Mouse (Mus musculus) liver, embryonic 11.5 days (tissue): Measurements from ENCODE around the gene Gm47791. TPM values are rescaled to one million over a fixed set of nuclear protein-coding genes. Genes with fewer than 3 reads are reported as not detected.

Experiments used
- ATAC-seq: fragments of 200-750 bp; cut with Nextera tagmentation; replicated peaks from 2 replicates; pipeline ENCODE4 v1.8.0; 2017; ENCODE audit warnings: moderate number of reproducible peaks, mild to moderate bottlenecking, moderate TSS enrichment, moderate library complexity; ENCODE audit not compliant: low FRiP score
- DNase-seq: peaks from one replicate; pipeline ENCODE4 v3.0.0-alpha.2; 2017; ENCODE audit warnings: low spot score
- H3K27ac ChIP-seq: fragments of 300-500 bp; sonication (generic); 2 replicates; pipeline ENCODE4 v1.5.1; 2014; ENCODE audit warnings: mild to moderate bottlenecking, low read depth, low read length, control low read depth
- H3K27me3 ChIP-seq: fragments of 300-500 bp; sonication (generic); replicated peaks from 2 replicates; pipeline ENCODE4 v1.6.1; 2014; ENCODE audit warnings: low read length, mixed read lengths; ENCODE audit not compliant: control insufficient read depth, insufficient read depth
- H3K36me3 ChIP-seq: fragments of 300-500 bp; sonication (generic); 2 replicates; pipeline ENCODE4 v1.6.1; 2014; ENCODE audit warnings: mild to moderate bottlenecking, low read length, moderate library complexity, mixed read lengths; ENCODE audit not compliant: control insufficient read depth, insufficient read depth
- H3K4me1 ChIP-seq: fragments of 300-500 bp; sonication (generic); replicated peaks from 2 replicates; pipeline ENCODE4 v1.6.1; 2014; ENCODE audit warnings: low read length, mixed read lengths; ENCODE audit not compliant: control insufficient read depth, insufficient read depth
- H3K4me2 ChIP-seq: fragments of 300-500 bp; sonication (generic); 2 replicates; pipeline ENCODE4 v1.6.1; 2014; ENCODE audit warnings: mild to moderate bottlenecking, control low read depth, moderate library complexity
- H3K4me3 ChIP-seq: fragments of 300-500 bp; sonication (generic); 2 replicates; pipeline ENCODE4 v1.5.1; 2014; ENCODE audit warnings: low read depth, low read length, control low read depth
- H3K9ac ChIP-seq: fragments of 300-500 bp; sonication (generic); 2 replicates; pipeline ENCODE4 v1.6.1; 2014; ENCODE audit warnings: low read depth, low read length, control low read depth
- H3K9me3 ChIP-seq: fragments of 300-500 bp; sonication (generic); 2 replicates; pipeline ENCODE4 v1.6.1; 2016; ENCODE audit warnings: low read length, inconsistent platforms, mixed read lengths; ENCODE audit not compliant: control insufficient read depth
- WGBS: fragments of 180-500 bp; shearing (Covaris S2); extraction: QIAGEN DNeasy Blood & Tissue Kit; methylation state at CpG from one replicate; pipeline ENCODE4 v1.1.7; 2014; 5-methylcytosine and 5-hydroxymethylcytosine counted together
- polyA plus RNA-seq: library from polyadenylated mRNA; unstranded; fragments of >200 nt; fragmentation: Nextera tagmentation; extraction: Ambion mirVana; gene quantifications from 2 replicates; pipeline ENCODE4 v1.2.1, GENCODE M21; 2014

Gm47791 gene
- polyA plus RNA-seq, 1 experiment from 2014 or later: not detected

DNA sequence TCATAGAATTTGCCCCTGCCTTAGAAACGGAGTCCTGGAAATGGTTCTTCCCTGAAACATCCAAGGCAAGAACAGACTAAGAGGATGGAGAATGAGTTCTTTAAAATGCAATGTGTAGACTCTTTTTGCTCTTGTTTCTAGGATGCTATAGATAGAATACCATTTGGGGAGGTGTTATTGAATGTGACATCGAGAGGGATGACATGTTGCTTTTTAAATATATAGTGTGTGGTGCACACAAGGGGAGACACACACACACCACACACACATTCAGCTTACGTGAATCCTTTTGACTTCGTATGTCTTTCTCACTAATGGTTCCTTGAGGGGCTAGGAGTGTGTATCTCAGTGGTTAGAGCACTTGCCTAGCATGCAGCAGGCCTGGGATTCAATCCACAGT lies 4.2 kb upstream of the Gm47791 start:
- no peak for DNase-seq
- no peak overlapping the region for H3K27ac ChIP-seq
- no peak for ATAC-seq
- no peaks in the 10 kb centered on the region for H3K27me3 ChIP-seq
- no peaks in the 10 kb centered on the region for H3K36me3 ChIP-seq
- H3K9ac ChIP-seq: no peak overlapping the region
- H3K4me1 ChIP-seq: no peaks in the 10 kb centered on the region
- H3K4me3 ChIP-seq: no peak overlapping the region
- H3K9me3 ChIP-seq: no peaks in the 10 kb centered on the region
- H3K4me2 ChIP-seq: no peak overlapping the region
- 82% methylated on average over 4 of the region's 4 CpGs for WGBS

DNA sequence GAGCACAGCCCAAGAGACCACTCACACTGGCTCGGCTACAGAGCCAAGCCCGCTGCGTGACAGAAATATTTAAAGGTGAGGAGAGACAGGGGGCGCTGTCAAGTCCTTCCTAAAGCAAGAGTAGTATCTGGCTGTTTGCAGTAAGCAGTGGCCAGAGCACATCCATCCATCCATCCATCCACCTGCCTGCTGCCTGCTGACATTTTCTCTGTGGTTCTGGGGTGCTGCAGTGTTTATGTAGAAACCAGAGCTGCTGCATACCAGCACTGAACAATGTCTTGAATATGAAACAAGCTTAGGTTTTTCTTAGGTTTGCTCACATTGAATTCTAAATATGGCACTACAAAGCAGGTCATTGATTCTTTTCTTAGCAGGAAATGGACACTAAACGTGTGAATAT lies 2.2 kb upstream of the Gm47791 start:
- 67% methylated on average over 5 of the region's 5 CpGs for WGBS
- DNase-seq (no peak), ATAC-seq (no peak)
- no peak overlapping the region for H3K9ac ChIP-seq
- no peaks in the 10 kb centered on the region for H3K4me1 ChIP-seq
- no peaks in the 10 kb centered on the region for H3K27me3 ChIP-seq
- no peaks in the 10 kb centered on the region for H3K36me3 ChIP-seq
- no peak overlapping the region for H3K4me3 ChIP-seq
- H3K4me2 ChIP-seq: no peak overlapping the region
- no peak overlapping the region for H3K27ac ChIP-seq
- no peaks in the 10 kb centered on the region for H3K9me3 ChIP-seq

DNA sequence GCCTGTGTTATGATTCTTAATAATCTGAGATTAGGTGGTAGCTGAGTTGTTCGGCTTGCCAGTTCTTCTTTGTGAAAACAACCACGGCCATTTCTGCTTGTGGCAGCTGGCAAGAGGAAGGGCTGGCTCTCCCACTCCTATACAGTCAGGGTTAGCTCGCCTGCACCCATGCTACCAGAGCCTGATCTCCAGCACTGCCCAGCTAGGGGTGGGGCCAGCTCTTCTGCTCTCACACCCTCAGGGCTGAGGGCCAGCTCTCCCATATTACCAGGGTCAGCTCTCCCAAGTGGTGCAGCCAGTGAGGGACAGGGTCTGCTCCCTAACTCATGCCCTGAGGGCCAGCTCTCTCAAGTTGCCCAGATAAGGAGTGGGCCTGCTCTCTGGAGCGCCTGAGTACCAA lies 1.4 kb upstream of the Gm47791 start:
- no peaks in the 10 kb centered on the region for H3K4me1 ChIP-seq
- no peaks in the 10 kb centered on the region for H3K36me3 ChIP-seq
- 83% methylated on average over 4 of the region's 4 CpGs for WGBS
- H3K4me2 ChIP-seq: no peak overlapping the region
- no peaks in the 10 kb centered on the region for H3K9me3 ChIP-seq
- H3K27ac ChIP-seq: no peak overlapping the region
- H3K4me3 ChIP-seq: no peak overlapping the region
- no peak for DNase-seq
- H3K27me3 ChIP-seq: no peaks in the 10 kb centered on the region
- H3K9ac ChIP-seq: no peak overlapping the region
- ATAC-seq: no peak

DNA sequence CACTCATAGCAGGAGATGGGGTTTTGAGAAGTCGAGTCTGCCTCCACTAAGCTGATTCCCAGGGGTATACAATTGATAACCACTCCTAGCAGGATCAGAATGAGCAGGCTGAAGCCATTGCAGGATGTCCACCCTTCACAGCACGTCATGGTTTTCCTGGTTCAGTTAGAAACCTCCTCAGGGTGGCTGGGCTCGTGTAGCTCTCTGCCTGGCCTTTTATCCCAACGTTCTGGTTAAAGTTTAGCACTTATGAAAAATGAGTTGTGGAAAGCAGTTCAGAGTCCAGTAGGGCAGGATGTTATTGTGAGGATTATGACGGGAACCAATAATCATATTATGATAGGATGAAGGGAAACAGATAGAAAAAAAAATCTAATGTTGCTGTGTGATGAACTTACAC lies 2.8 kb downstream of the Gm47791 start, which contains the start of gene Tm4sf20:
Gene Tm4sf20, minus strand, starts transcription at position 193 of the 400 bp plus-strand sequence.
- Histone ChIP-seq H3K4me1 (no peaks in the 10 kb centered on the region), H3K27me3 (no peaks in the 10 kb centered on the region), H3K4me2 (no peak within 1 kb of the TSS), H3K27ac (no peak within 1 kb of the TSS), H3K4me3 (no peak within 1 kb of the TSS), H3K9ac (no peak within 1 kb of the TSS), H3K9me3 (no peaks in the 10 kb centered on the region), H3K36me3 (no peaks in the 10 kb centered on the region)
- DNase-seq: no peak
- ATAC-seq: no peak
- WGBS: 62% methylated on average over 5 of the region's 5 CpGs

DNA sequence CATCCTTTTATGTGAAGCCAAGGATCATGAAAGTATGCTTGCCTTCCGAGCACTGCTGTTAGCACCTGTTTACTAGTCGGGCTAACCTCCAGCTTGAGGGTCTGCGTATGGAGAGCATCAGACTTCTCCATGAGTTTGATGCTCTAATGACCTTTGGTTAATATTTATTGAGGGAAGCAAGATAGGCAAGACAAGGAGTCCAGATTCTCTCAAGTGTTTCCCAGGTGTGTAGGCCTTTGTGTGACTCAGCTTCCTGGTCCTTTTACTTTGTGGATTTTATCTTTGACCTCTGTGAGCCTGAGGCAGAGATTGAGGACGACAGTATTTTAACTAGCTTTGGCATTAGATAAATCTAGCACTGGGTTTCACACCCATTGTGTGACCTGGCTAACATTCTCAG lies 4.4 kb downstream of the Gm47791 start:
- Histone ChIP-seq H3K27me3 (no peaks in the 10 kb centered on the region), H3K9me3 (peaks cover 2% of the 10 kb centered on the region; the same call in 1 of the 2 replicates), H3K27ac (no peak overlapping the region), H3K4me1 (no peaks in the 10 kb centered on the region), H3K4me3 (no peak overlapping the region), H3K9ac (no peak overlapping the region), H3K4me2 (no peak overlapping the region), H3K36me3 (no peaks in the 10 kb centered on the region)
- ATAC-seq: no peak
- no peak for DNase-seq
- 65% methylated on average over 4 of the region's 4 CpGs for WGBS

DNA sequence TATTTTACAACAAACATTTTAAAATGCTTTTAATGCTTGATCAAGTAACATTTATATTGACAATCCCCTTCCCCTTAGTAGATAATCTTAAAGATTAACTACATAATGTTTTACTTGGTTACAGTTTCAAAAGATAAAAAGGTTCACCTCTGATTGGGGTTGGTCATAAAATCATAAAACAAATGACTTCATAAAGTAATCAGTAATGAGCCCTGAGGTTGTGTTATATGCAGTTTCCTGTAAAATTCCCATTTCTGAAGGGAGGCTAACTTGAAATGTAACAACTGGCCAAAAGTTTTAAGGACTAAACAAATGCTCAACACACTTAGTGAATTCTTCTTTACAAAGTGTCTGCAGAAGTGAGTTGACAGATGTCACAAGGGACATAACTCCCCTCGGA lies 4.8 kb downstream of the Gm47791 start:
- DNase-seq: no peak

DNA sequence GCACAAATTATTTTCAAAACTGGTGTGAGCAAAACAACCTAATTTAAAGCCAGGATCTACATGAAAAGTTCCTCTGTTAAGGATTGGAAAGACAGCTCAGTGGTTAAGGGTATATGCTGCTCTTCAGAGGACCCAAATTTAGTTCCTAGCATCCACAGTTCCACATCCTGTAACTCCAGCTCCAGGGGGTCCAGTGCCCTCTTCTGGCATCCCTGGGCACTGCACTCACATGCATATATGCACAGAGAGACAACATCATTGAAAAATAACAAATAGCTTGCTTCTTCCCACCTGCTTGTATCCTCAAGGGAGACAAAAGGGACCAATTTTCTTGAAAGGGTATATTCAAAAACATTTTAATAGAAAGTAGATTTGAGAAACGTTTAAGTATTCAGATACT lies 8.8 kb downstream of the Gm47791 start:
- DNase-seq (no peak), ATAC-seq (no peak)
- Histone ChIP-seq H3K9ac (no peak overlapping the region), H3K27ac (no peak overlapping the region), H3K9me3 (peaks cover 2% of the 10 kb centered on the region; the same call in 1 of the 2 replicates), H3K27me3 (no peaks in the 10 kb centered on the region), H3K36me3 (peaks cover 2% of the 10 kb centered on the region; the same call in 1 of the 2 replicates), H3K4me3 (no peak overlapping the region), H3K4me2 (no peak overlapping the region), H3K4me1 (no peaks in the 10 kb centered on the region)
- WGBS: 82% methylated on average over 1 of the region's 1 CpGs

More for the DNA sequence above, 4.8 kb downstream of the Gm47791 start:
- Histone ChIP-seq H3K9ac (no peak overlapping the region), H3K36me3 (no peaks in the 10 kb centered on the region), H3K9me3 (peaks cover 2% of the 10 kb centered on the region; the same call in 1 of the 2 replicates), H3K4me3 (no peak overlapping the region), H3K4me2 (no peak overlapping the region), H3K27ac (no peak overlapping the region), H3K27me3 (no peaks in the 10 kb centered on the region), H3K4me1 (no peaks in the 10 kb centered on the region)
- WGBS: 50% methylated on average over 1 of the region's 1 CpGs
- ATAC-seq: no peak

DNA sequence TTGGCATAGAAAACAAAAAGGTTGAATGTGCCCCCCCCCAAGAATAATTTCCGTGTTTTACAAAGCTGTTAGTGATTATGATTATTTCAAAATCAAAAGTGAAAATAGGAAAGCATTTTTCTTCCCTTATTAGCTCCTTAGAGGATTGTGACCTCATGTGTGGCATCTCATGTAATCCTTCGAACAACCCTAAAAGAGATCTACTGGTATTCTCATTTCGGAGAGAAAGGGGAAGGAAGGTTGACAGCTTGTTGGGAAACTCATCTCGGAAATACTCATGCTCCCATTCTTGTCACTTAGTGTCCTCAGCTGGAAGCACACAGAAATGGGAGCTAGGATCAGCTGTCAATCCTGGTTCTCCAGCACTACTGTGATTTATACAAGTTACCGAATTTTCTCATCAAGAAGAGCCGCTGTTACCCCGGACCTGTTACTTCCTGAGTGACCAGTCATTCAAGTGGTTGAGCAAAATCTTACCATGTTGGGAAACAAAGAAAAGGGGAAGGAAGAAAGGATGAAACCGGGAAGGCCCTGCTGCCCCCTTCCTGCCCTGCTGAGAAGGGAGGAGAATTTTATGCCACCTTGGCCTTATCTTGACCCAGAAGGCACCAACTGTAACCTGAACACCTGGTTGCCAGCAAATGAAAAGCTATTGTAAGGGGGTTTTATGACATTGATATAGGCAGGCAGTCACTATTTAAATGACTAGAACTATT lies 9.4 kb downstream of the Gm47791 start:
- no peak overlapping the region for H3K4me3 ChIP-seq
- H3K9ac ChIP-seq: no peak overlapping the region
- H3K27ac ChIP-seq: no peak overlapping the region
- 74% methylated on average over 8 of the region's 8 CpGs for WGBS
- peaks cover 2% of the 10 kb centered on the region; the same call in 1 of the 2 replicates for H3K9me3 ChIP-seq
- no peak for ATAC-seq
- no peaks in the 10 kb centered on the region for H3K4me1 ChIP-seq
- no peak for DNase-seq
- H3K36me3 ChIP-seq: peaks cover 2% of the 10 kb centered on the region; the same call in 1 of the 2 replicates
- H3K27me3 ChIP-seq: no peaks in the 10 kb centered on the region
- no peak overlapping the region for H3K4me2 ChIP-seq

DNA sequence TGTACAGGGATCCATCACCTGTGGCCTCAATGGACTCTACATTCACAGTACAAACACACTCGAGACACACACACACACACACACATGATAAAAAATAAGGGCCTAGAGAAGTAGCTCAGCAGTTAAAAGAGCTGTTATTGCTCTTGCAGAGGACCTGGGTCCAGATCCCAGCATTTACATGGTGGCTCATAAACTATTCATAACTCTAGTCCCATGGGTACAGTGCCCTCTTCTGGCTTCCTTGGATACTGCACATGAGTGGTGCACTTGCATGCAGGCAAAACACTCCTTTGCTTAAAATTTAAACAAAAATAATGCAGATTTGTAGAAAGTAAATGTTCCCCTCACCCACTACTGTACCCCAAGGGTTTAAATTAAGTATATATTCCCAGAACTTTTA lies 11.5 kb downstream of the Gm47791 start:
- Histone ChIP-seq H3K9ac (no peak overlapping the region), H3K4me1 (no peaks in the 10 kb centered on the region), H3K27me3 (no peaks in the 10 kb centered on the region), H3K27ac (no peak overlapping the region), H3K36me3 (peaks cover 13% of the 10 kb centered on the region), H3K4me2 (no peak overlapping the region), H3K4me3 (no peak overlapping the region), H3K9me3 (peaks cover 2% of the 10 kb centered on the region; the same call in 1 of the 2 replicates)
- WGBS: 75% methylated on average over 1 of the region's 1 CpGs
- ATAC-seq: no peak
- no peak for DNase-seq
